Mouse (Mus musculus): ENCODE measurements around the gene Cdh20. TPM values are rescaled to one million over a fixed set of nuclear protein-coding genes. Genes with fewer than 3 reads are reported as not detected.

The Cdh20 gene
- polyA plus RNA-seq, 2 experiments: 0.30 to 1.0 TPM

- H3K27ac ChIP-seq (replicated peaks; ENCODE audit: low read depth, low read length): no peak overlapping the region
- no peak overlapping the region for H3K4me3 ChIP-seq (replicated peaks; ENCODE audit: low read length)
- ATAC-seq (ENCODE audit: low FRiP score, low read depth) (no peak), DNase-seq (ENCODE audit: low spot score) (no peak)
- no peaks in the 10 kb centered on the region for H3K36me3 ChIP-seq (ENCODE audit: control insufficient read depth, insufficient read depth, low read length)
- 47% methylated on average over 3 of the region's 3 CpGs for WGBS
- TF ChIP-seq POLR2A (IDR thresholded peaks at IDR 0.05; ENCODE audit: borderline replicate concordance, extremely low read depth, insufficient read depth, insufficient read length): no peak
- no peaks in the 10 kb centered on the region for H3K9me3 ChIP-seq (ENCODE audit: control insufficient read depth, low read length)
- no peak overlapping the region for H3K4me2 ChIP-seq (replicated peaks; ENCODE audit: low read depth, low read length, severe bottlenecking)
- H3K9ac ChIP-seq (ENCODE audit: low read depth, low read length, severe bottlenecking): no peak overlapping the region
- no peaks in the 10 kb centered on the region for H3K4me1 ChIP-seq (ENCODE audit: control insufficient read depth, insufficient read depth, low read length)
- H3K27me3 ChIP-seq (ENCODE audit: control insufficient read depth, insufficient read depth, low read length): no peaks in the 10 kb centered on the region
Observed at GRCm38 (mm10) chr1:104912407-104912806, 144.1 kb downstream of the Cdh20 start.

- no peaks in the 10 kb centered on the region for H3K4me1 ChIP-seq (ENCODE audit: control insufficient read depth, insufficient read depth, low read length)
- ATAC-seq (ENCODE audit: low FRiP score, low read depth): no peak
- H3K27ac ChIP-seq (replicated peaks; ENCODE audit: low read depth, low read length): no peak overlapping the region
- H3K4me2 ChIP-seq (replicated peaks; ENCODE audit: low read depth, low read length, severe bottlenecking): no peak overlapping the region
- H3K4me3 ChIP-seq (replicated peaks; ENCODE audit: low read length): no peak overlapping the region
- no peaks in the 10 kb centered on the region for H3K36me3 ChIP-seq (ENCODE audit: control insufficient read depth, insufficient read depth, low read length)
- no peaks in the 10 kb centered on the region for H3K27me3 ChIP-seq (ENCODE audit: control insufficient read depth, insufficient read depth, low read length)
- H3K9me3 ChIP-seq (ENCODE audit: control insufficient read depth, low read length): no peaks in the 10 kb centered on the region
- H3K9ac ChIP-seq (ENCODE audit: low read depth, low read length, severe bottlenecking): no peak overlapping the region
- DNase-seq (ENCODE audit: low spot score): no peak
- TF ChIP-seq POLR2A (IDR thresholded peaks at IDR 0.05; ENCODE audit: borderline replicate concordance, extremely low read depth, insufficient read depth, insufficient read length): no peak
- 62% methylated on average over 2 of the region's 2 CpGs for WGBS
Observed at GRCm38 (mm10) chr1:104916507-104916906, 148.2 kb downstream of the Cdh20 start.

GRCm38 (mm10) chr1:104917307-104917836, 149.0 kb downstream of the Cdh20 start:
- no peak overlapping the region for H3K4me3 ChIP-seq (replicated peaks; ENCODE audit: low read length)
- H3K9ac ChIP-seq (ENCODE audit: low read depth, low read length, severe bottlenecking): no peak overlapping the region
- no peak for ATAC-seq (ENCODE audit: low FRiP score, low read depth)
- WGBS: 62% methylated on average over 1 of the region's 1 CpGs
- DNase-seq (ENCODE audit: low spot score): no peak
- H3K4me2 ChIP-seq (replicated peaks; ENCODE audit: low read depth, low read length, severe bottlenecking): no peak overlapping the region
- no peak for TF ChIP-seq POLR2A (IDR thresholded peaks at IDR 0.05; ENCODE audit: borderline replicate concordance, extremely low read depth, insufficient read depth, insufficient read length)
- H3K9me3 ChIP-seq (ENCODE audit: control insufficient read depth, low read length): no peaks in the 10 kb centered on the region
- H3K4me1 ChIP-seq (ENCODE audit: control insufficient read depth, insufficient read depth, low read length): no peaks in the 10 kb centered on the region
- H3K27me3 ChIP-seq (ENCODE audit: control insufficient read depth, insufficient read depth, low read length): no peaks in the 10 kb centered on the region
- no peaks in the 10 kb centered on the region for H3K36me3 ChIP-seq (ENCODE audit: control insufficient read depth, insufficient read depth, low read length)
- H3K27ac ChIP-seq (replicated peaks; ENCODE audit: low read depth, low read length): no peak overlapping the region

- H3K4me3 ChIP-seq (replicated peaks; ENCODE audit: low read length): no peak overlapping the region
Observed at GRCm38 (mm10) chr1:104933051-104933450, 164.7 kb downstream of the Cdh20 start.

GRCm38 (mm10) chr1:104936966-104937365, 168.6 kb downstream of the Cdh20 start:
- H3K4me2 ChIP-seq (replicated peaks; ENCODE audit: low read depth, low read length, severe bottlenecking): no peak overlapping the region
- H3K4me3 ChIP-seq (replicated peaks; ENCODE audit: low read length): no peak overlapping the region
- no peak for ATAC-seq (ENCODE audit: low FRiP score, low read depth)
- no peak overlapping the region for H3K27ac ChIP-seq (replicated peaks; ENCODE audit: low read depth, low read length)
- no peak for DNase-seq (ENCODE audit: low spot score)
- TF ChIP-seq POLR2A (IDR thresholded peaks at IDR 0.05; ENCODE audit: borderline replicate concordance, extremely low read depth, insufficient read depth, insufficient read length): no peak
- 82% methylated on average over 4 of the region's 4 CpGs for WGBS
- H3K9ac ChIP-seq (ENCODE audit: low read depth, low read length, severe bottlenecking): no peak overlapping the region
- H3K9me3 ChIP-seq (ENCODE audit: control insufficient read depth, low read length): no peaks in the 10 kb centered on the region
- H3K4me1 ChIP-seq (ENCODE audit: control insufficient read depth, insufficient read depth, low read length): no peaks in the 10 kb centered on the region
- H3K36me3 ChIP-seq (ENCODE audit: control insufficient read depth, insufficient read depth, low read length): no peaks in the 10 kb centered on the region
- H3K27me3 ChIP-seq (ENCODE audit: control insufficient read depth, insufficient read depth, low read length): no peaks in the 10 kb centered on the region

More at GRCm38 (mm10) chr1:104933051-104933450, 164.7 kb downstream of the Cdh20 start:
- Histone ChIP-seq H3K4me2 (replicated peaks; ENCODE audit: low read depth, low read length, severe bottlenecking) (no peak overlapping the region), H3K9me3 (ENCODE audit: control insufficient read depth, low read length) (no peaks in the 10 kb centered on the region), H3K4me1 (ENCODE audit: control insufficient read depth, insufficient read depth, low read length) (no peaks in the 10 kb centered on the region), H3K27me3 (ENCODE audit: control insufficient read depth, insufficient read depth, low read length) (no peaks in the 10 kb centered on the region), H3K27ac (replicated peaks; ENCODE audit: low read depth, low read length) (no peak overlapping the region), H3K36me3 (ENCODE audit: control insufficient read depth, insufficient read depth, low read length) (no peaks in the 10 kb centered on the region), H3K9ac (ENCODE audit: low read depth, low read length, severe bottlenecking) (no peak overlapping the region)
- 13% methylated on average over 7 of the region's 7 CpGs for WGBS
- ATAC-seq (ENCODE audit: low FRiP score, low read depth) (no peak), DNase-seq (ENCODE audit: low spot score) (no peak)
- no peak for TF ChIP-seq POLR2A (IDR thresholded peaks at IDR 0.05; ENCODE audit: borderline replicate concordance, extremely low read depth, insufficient read depth, insufficient read length)

- Histone ChIP-seq H3K4me1 (ENCODE audit: control insufficient read depth, insufficient read depth, low read length) (no peaks in the 10 kb centered on the region), H3K4me3 (replicated peaks; ENCODE audit: low read length) (no peak overlapping the region), H3K9ac (ENCODE audit: low read depth, low read length, severe bottlenecking) (no peak overlapping the region), H3K27me3 (ENCODE audit: control insufficient read depth, insufficient read depth, low read length) (no peaks in the 10 kb centered on the region), H3K27ac (replicated peaks; ENCODE audit: low read depth, low read length) (no peak overlapping the region), H3K9me3 (ENCODE audit: control insufficient read depth, low read length) (no peaks in the 10 kb centered on the region), H3K36me3 (ENCODE audit: control insufficient read depth, insufficient read depth, low read length) (no peaks in the 10 kb centered on the region), H3K4me2 (replicated peaks; ENCODE audit: low read depth, low read length, severe bottlenecking) (no peak overlapping the region)
- ATAC-seq (ENCODE audit: low FRiP score, low read depth) (no peak), DNase-seq (ENCODE audit: low spot score) (no peak)
- TF ChIP-seq POLR2A (IDR thresholded peaks at IDR 0.05; ENCODE audit: borderline replicate concordance, extremely low read depth, insufficient read depth, insufficient read length): no peak
Observed at GRCm38 (mm10) chr1:104939156-104939555, 170.8 kb downstream of the Cdh20 start.

All from limb, embryonic 14.5 days (tissue).